Mouse (Mus musculus): Measurements from ENCODE around the gene Accsl. TPM values are rescaled to one million over a fixed set of nuclear protein-coding genes. Genes with fewer than 3 reads are reported as not detected.

Gene Accsl
- total and polyA plus RNA-seq, 2 experiments from 2014 or later: 0.22 to 1.2 TPM

DNA sequence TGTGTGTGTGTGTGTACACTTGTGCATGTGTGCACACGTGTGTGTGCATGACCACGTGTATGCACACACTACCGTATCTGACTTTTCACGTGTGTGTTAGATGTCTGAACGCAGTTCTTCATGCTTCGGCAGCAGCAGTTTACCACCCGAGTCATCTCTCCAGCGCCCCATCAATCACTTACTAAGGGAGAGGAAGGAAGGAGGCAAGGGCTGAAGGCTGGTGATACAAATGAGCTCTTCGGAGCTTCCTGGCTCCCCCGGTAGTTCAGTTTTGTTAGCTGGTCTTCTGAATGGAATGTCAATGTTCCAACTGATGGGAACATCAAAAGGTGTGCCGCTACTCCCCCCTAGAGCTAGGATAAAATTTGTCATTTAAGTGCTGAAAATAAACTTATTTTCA lies 18.3 kb upstream of the Accsl start:
- Histone ChIP-seq H3K9ac (no peak overlapping the region), H3K4me1 (ENCODE audit: insufficient read depth) (peaks cover 4% of the 10 kb centered on the region; the same call in 1 of the 2 replicates), H3K27ac (ENCODE audit: low read depth, low read length) (no peak overlapping the region), H3K9me3 (ENCODE audit: low read length) (no peaks in the 10 kb centered on the region), H3K36me3 (ENCODE audit: insufficient read depth) (no peaks in the 10 kb centered on the region), H3K4me2 (ENCODE audit: low read depth) (no peak overlapping the region), H3K27me3 (ENCODE audit: insufficient read depth, low read length) (no peaks in the 10 kb centered on the region), H3K4me3 (ENCODE audit: low read depth, low read length) (no peak overlapping the region)
- TF ChIP-seq CTCF (IDR thresholded peaks at IDR 0.05; ENCODE audit: low read depth): no peak
- ATAC-seq: no peak
- WGBS: 86% methylated on average over 11 of the region's 11 CpGs
- no peak for DNase-seq

DNA sequence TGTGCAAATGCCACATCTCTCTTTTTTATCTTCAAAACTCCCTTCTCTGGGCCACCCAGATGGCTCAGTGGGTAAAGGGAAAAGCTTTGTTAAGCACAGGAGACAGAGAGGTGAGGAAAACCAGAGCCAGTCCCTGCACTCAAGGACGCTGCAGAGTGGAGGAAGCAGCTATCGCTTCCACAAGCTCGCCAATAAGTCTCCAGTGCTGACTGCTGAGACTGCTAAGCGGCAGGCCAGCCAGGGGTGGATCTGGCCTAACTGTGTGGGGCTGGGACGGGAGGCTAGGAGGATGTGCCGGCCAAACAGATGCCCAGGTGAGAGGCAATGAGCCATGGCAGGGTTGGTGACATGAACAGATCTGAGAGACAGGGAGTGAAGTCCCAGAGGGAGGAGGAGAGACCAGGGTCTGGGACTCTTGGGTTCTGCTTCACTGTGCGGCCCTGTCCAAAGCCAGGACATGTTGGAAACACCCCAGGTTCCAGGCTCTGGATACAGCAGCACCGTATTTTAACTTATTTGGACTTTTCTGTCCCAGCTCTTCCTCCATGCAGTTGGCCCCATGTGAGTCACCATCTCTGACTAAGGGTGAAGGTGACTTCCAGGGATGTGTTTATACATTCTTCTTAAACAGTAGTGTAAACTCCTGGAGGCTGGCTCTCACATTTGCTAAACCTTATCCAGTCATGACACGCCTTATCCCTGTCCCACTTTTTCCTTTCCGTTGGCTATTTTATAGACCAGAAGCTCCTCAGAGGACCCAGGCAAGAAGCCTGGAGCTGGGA lies 17.2 kb upstream of the Accsl start:
- WGBS: 75% methylated on average over 10 of the region's 10 CpGs
- H3K4me2 ChIP-seq (ENCODE audit: low read depth): no peak overlapping the region

DNA sequence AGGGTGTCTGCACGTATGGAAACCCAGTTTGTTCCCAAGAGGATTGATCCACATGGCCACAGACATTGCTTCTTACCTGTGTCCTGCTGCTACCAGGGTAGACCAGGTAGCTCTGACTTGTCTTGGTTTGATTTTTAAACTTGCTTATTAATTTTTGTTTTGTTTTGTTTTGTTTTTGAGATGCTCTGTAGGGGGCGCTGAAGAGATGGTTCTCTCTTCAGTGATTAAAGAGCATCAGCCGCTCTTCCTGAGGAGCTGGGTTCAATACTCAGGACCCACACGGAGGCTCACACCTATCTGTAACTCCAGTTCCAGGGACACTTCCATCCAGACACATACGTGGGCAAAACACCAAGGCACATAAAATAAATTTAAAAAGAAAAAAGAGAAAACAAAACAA lies 14.1 kb upstream of the Accsl start:
- ATAC-seq (no peak), DNase-seq (no peak)
- no peak overlapping the region for H3K4me3 ChIP-seq (ENCODE audit: low read depth, low read length)
- H3K27ac ChIP-seq (ENCODE audit: low read depth, low read length): no peak overlapping the region
- H3K36me3 ChIP-seq (ENCODE audit: insufficient read depth): no peaks in the 10 kb centered on the region
- peak; percentile 17; the same call in 1 of the 2 replicates for TF ChIP-seq CTCF (IDR thresholded peaks at IDR 0.05; ENCODE audit: low read depth)
- no peaks in the 10 kb centered on the region for H3K9me3 ChIP-seq (ENCODE audit: low read length)
- H3K9ac ChIP-seq: no peak overlapping the region
- H3K27me3 ChIP-seq (ENCODE audit: insufficient read depth, low read length): no peaks in the 10 kb centered on the region
- no peak overlapping the region for H3K4me2 ChIP-seq (ENCODE audit: low read depth)
- WGBS: 52% methylated on average over 5 of the region's 5 CpGs
- no peaks in the 10 kb centered on the region for H3K4me1 ChIP-seq (ENCODE audit: insufficient read depth)

More for the DNA sequence above, 17.2 kb upstream of the Accsl start:
- peaks cover 2% of the 10 kb centered on the region; the same call in 1 of the 2 replicates for H3K4me1 ChIP-seq (ENCODE audit: insufficient read depth)
- no peaks in the 10 kb centered on the region for H3K36me3 ChIP-seq (ENCODE audit: insufficient read depth)
- ATAC-seq (no peak), DNase-seq (no peak)
- no peak overlapping the region for H3K4me3 ChIP-seq (ENCODE audit: low read depth, low read length)
- H3K9ac ChIP-seq: no peak overlapping the region
- no peak overlapping the region for H3K27ac ChIP-seq (ENCODE audit: low read depth, low read length)
- H3K27me3 ChIP-seq (ENCODE audit: insufficient read depth, low read length): no peaks in the 10 kb centered on the region
- no peak for TF ChIP-seq CTCF (IDR thresholded peaks at IDR 0.05; ENCODE audit: low read depth)
- H3K9me3 ChIP-seq (ENCODE audit: low read length): no peaks in the 10 kb centered on the region

DNA sequence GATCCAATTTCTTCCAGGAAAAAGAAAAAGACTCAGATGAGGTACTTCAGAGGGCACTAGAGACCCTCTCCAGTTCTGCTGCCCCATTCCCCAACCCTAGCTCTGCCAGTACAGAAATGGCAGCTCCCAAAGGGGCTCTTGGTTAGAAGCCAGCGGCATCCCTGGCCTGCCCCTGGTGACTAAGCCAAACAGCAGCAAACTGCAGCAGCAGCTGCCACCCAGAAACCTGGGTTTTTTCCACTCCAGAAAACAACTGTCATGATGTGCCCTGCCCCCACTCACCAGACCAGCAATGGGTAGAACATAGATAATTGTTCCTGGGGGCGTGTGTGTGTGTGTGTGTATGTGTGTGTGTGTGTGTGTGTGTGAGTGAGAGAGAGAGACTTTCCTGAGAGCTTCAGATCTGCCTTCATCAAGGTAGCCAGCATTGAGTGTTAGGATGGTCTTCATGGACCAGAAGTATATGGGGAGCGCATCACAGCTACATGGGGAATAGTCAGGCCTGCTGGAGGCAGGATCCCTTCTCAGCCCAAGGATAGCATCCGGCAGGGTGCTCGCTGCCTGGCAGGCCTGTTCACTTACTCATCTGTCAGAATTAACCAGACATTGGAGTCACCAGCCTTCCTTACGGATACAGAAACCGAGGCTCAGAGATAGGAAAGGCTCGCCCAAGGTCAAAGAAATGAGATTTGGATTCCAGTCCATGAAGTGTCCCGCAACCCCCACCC lies 12.8 kb upstream of the Accsl start:
- no peak overlapping the region for H3K27ac ChIP-seq (ENCODE audit: low read depth, low read length)
- no peak overlapping the region for H3K4me3 ChIP-seq (ENCODE audit: low read depth, low read length)
- no peak for TF ChIP-seq CTCF (IDR thresholded peaks at IDR 0.05; ENCODE audit: low read depth)
- H3K4me2 ChIP-seq (ENCODE audit: low read depth): no peak overlapping the region
- no peak overlapping the region for H3K9ac ChIP-seq
- H3K36me3 ChIP-seq (ENCODE audit: insufficient read depth): no peaks in the 10 kb centered on the region
- H3K4me1 ChIP-seq (ENCODE audit: insufficient read depth): no peaks in the 10 kb centered on the region
- no peaks in the 10 kb centered on the region for H3K27me3 ChIP-seq (ENCODE audit: insufficient read depth, low read length)
- no peaks in the 10 kb centered on the region for H3K9me3 ChIP-seq (ENCODE audit: low read length)
- ATAC-seq (no peak), DNase-seq (no peak)
- WGBS: 92% methylated on average over 9 of the region's 9 CpGs

DNA sequence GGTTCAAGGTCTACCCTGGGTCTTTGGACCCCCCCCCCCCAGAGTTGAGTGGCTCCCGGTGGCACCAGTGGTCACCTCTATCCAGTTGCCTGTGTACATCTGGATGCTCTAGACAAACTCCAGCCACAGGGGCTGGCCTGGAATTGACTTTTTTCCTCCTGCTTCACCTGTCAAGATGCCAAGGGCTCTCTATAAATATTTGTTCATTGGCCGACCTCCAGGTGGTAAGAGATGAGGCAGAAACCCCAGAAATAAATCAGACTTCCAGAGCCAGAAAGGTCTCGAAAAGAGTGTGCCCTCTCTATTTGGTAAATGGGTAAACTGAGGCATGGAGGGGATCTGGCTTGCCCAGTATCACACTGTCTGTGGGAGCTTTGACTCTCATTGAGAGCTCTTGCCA lies 12.0 kb upstream of the Accsl start:
- Histone ChIP-seq H3K36me3 (ENCODE audit: insufficient read depth) (no peaks in the 10 kb centered on the region), H3K4me2 (ENCODE audit: low read depth) (no peak overlapping the region), H3K27ac (ENCODE audit: low read depth, low read length) (no peak overlapping the region), H3K4me1 (ENCODE audit: insufficient read depth) (no peaks in the 10 kb centered on the region), H3K4me3 (ENCODE audit: low read depth, low read length) (no peak overlapping the region), H3K9me3 (ENCODE audit: low read length) (no peaks in the 10 kb centered on the region), H3K9ac (no peak overlapping the region), H3K27me3 (ENCODE audit: insufficient read depth, low read length) (no peaks in the 10 kb centered on the region)
- DNase-seq: no peak
- ATAC-seq: no peak
- no peak for TF ChIP-seq CTCF (IDR thresholded peaks at IDR 0.05; ENCODE audit: low read depth)
- WGBS: 88% methylated on average over 3 of the region's 3 CpGs

DNA sequence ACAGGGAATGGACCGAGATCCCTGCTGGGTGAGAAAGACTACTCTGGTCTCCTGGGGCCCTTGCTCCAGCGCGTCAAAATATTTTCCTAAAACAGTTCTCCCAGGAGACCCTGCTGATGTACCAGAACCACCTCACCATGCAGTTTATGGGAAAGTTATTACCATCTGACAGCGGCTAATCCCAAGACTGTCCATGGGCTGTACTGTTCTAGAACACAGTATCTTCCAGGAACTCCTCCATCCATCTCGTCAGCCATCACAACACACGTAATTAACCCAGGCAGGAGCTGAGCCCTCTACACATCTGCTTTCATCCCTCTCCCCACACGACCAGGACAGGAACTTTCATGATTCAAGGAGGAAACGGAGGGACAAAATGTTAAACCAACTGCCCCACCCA lies 11.5 kb upstream of the Accsl start:
- no peak for ATAC-seq
- no peak overlapping the region for H3K9ac ChIP-seq
- H3K27me3 ChIP-seq (ENCODE audit: insufficient read depth, low read length): no peaks in the 10 kb centered on the region
- H3K4me1 ChIP-seq (ENCODE audit: insufficient read depth): no peaks in the 10 kb centered on the region
- no peak overlapping the region for H3K4me3 ChIP-seq (ENCODE audit: low read depth, low read length)
- 75% methylated on average over 8 of the region's 8 CpGs for WGBS
- DNase-seq: no peak
- no peaks in the 10 kb centered on the region for H3K9me3 ChIP-seq (ENCODE audit: low read length)
- no peaks in the 10 kb centered on the region for H3K36me3 ChIP-seq (ENCODE audit: insufficient read depth)
- no peak for TF ChIP-seq CTCF (IDR thresholded peaks at IDR 0.05; ENCODE audit: low read depth)
- H3K4me2 ChIP-seq (ENCODE audit: low read depth): no peak overlapping the region
- no peak overlapping the region for H3K27ac ChIP-seq (ENCODE audit: low read depth, low read length)

DNA sequence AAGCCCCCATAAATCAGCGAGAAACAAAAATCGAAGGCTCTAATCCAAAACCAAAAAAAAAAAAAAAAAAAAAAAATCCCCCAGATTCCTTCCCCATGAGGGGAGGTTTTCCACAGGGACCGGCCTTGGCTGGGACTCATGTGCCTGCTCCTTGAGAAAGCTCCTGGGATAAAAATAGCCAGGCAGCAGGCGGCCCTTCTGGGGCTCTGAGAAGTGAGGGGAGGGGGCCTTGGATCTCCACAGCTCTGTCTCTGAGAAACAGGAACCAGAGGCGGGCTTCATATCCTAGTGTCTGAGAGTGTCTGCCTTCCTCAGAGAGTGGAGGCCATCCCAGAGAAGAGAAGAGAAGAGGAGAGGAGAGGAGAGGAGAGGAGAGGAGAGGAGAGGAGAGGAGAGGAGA lies 8.0 kb upstream of the Accsl start:
- DNase-seq (peak; percentile 66), ATAC-seq (peak; percentile 80)
- no peak overlapping the region for H3K9ac ChIP-seq
- H3K36me3 ChIP-seq (ENCODE audit: insufficient read depth): no peaks in the 10 kb centered on the region
- peak overlapping the region; percentile 45; the same call in 1 of the 2 replicates for H3K27ac ChIP-seq (ENCODE audit: low read depth, low read length)
- H3K4me3 ChIP-seq (ENCODE audit: low read depth, low read length): no peak overlapping the region
- 54% methylated on average over 5 of the region's 5 CpGs for WGBS
- no peaks in the 10 kb centered on the region for H3K27me3 ChIP-seq (ENCODE audit: insufficient read depth, low read length)
- TF ChIP-seq CTCF (IDR thresholded peaks at IDR 0.05; ENCODE audit: low read depth): no peak
- no peak overlapping the region for H3K4me2 ChIP-seq (ENCODE audit: low read depth)
- H3K4me1 ChIP-seq (ENCODE audit: insufficient read depth): 0 out of 2 replicates have a peak, but pooled peaks cover 5% of the 10 kb centered on the region
- H3K9me3 ChIP-seq (ENCODE audit: low read length): no peaks in the 10 kb centered on the region

All from forebrain, postnatal 0 days (tissue).